Mouse (Mus musculus): ENCODE data around the gene Elmo3. TPM values are rescaled to one million over a fixed set of nuclear protein-coding genes. Genes with fewer than 3 reads are reported as not detected.

Gene Elmo3
- polyA plus RNA-seq, 1 experiment, result 107 TPM

GRCm38 (mm10) chr8:105261326-105261980, 43.9 kb upstream of the Elmo3 start:
- H3K4me1 ChIP-seq (ENCODE audit: control insufficient read depth, insufficient read depth, insufficient read length, low read length), result peaks cover 30% of the 10 kb centered on the region
- TF ChIP-seq CTCF (IDR thresholded peaks at IDR 0.05; ENCODE audit: extremely low read depth, insufficient read length, insufficient replicate concordance, low read depth, low read length) (peak; percentile 14; the same call in 1 of the 2 replicates), POLR2A (IDR thresholded peaks at IDR 0.05; ENCODE audit: low read depth, low read length) (no peak)
- H3K27me3 ChIP-seq (ENCODE audit: control insufficient read depth, insufficient read depth, low read length), result no peaks in the 10 kb centered on the region
- peak overlapping the region; percentile 62 for H3K27ac ChIP-seq (ENCODE audit: insufficient read depth, low read depth, low read length)
- no peak overlapping the region for H3K4me3 ChIP-seq (ENCODE audit: low read depth, low read length)
- WGBS, result 79% methylated on average over 12 of the region's 12 CpGs
- H3K36me3 ChIP-seq (ENCODE audit: control insufficient read depth, insufficient read depth, low read length), result peaks cover 13% of the 10 kb centered on the region

- peaks cover 25% of the 10 kb centered on the region for H3K36me3 ChIP-seq (ENCODE audit: control insufficient read depth, insufficient read depth, low read length)
- no peaks in the 10 kb centered on the region for H3K27me3 ChIP-seq (ENCODE audit: control insufficient read depth, insufficient read depth, low read length)
- TF ChIP-seq CTCF (IDR thresholded peaks at IDR 0.05; ENCODE audit: extremely low read depth, insufficient read length, insufficient replicate concordance, low read depth, low read length), result no peak
- no peak for TF ChIP-seq POLR2A (IDR thresholded peaks at IDR 0.05; ENCODE audit: low read depth, low read length)
- H3K4me3 ChIP-seq (ENCODE audit: low read depth, low read length), result peak overlapping the region; percentile 99
- peaks cover 32% of the 10 kb centered on the region for H3K4me1 ChIP-seq (ENCODE audit: control insufficient read depth, insufficient read depth, insufficient read length, low read length)
- WGBS, result 31% methylated on average over 16 of the region's 16 CpGs
- peak overlapping the region; percentile 86 for H3K27ac ChIP-seq (ENCODE audit: insufficient read depth, low read depth, low read length)
These were observed 42.0 kb upstream of the Elmo3 start for GRCm38 (mm10) chr8:105263244-105263912.

- peak within 1 kb of the TSS; percentile 86 for H3K27ac ChIP-seq (ENCODE audit: insufficient read depth, low read depth, low read length)
- H3K4me1 ChIP-seq (ENCODE audit: control insufficient read depth, insufficient read depth, insufficient read length, low read length), result peaks cover 34% of the 10 kb centered on the region
- WGBS, result under 1% methylated on average over 54 of the region's 54 CpGs
- H3K4me3 ChIP-seq (ENCODE audit: low read depth, low read length), result peak within 1 kb of the TSS; percentile 99
- peaks cover 21% of the 10 kb centered on the region for H3K36me3 ChIP-seq (ENCODE audit: control insufficient read depth, insufficient read depth, low read length)
- TF ChIP-seq CTCF (IDR thresholded peaks at IDR 0.05; ENCODE audit: extremely low read depth, insufficient read length, insufficient replicate concordance, low read depth, low read length), result 0 out of 2 replicates have a peak, but pooled peaks have one; percentile 15
- peak; percentile 76 for TF ChIP-seq POLR2A (IDR thresholded peaks at IDR 0.05; ENCODE audit: low read depth, low read length)
- H3K27me3 ChIP-seq (ENCODE audit: control insufficient read depth, insufficient read depth, low read length), result no peaks in the 10 kb centered on the region
These were observed 41.1 kb upstream of the Elmo3 start, which contains the start of the genes Tradd and Fbxl8 for GRCm38 (mm10) chr8:105264024-105264982. Gene Tradd, minus strand, starts transcription at chr8:105264609. Gene Fbxl8, plus strand, starts transcription at chr8:105264648.

- 4% methylated on average over 10 of the region's 10 CpGs for WGBS
- H3K27me3 ChIP-seq (ENCODE audit: control insufficient read depth, insufficient read depth, low read length), result 0 out of 2 replicates have a peak, but pooled peaks cover under 1% of the 10 kb centered on the region
- peaks cover 32% of the 10 kb centered on the region for H3K4me1 ChIP-seq (ENCODE audit: control insufficient read depth, insufficient read depth, insufficient read length, low read length)
- peak overlapping the region; percentile 81 for H3K27ac ChIP-seq (ENCODE audit: insufficient read depth, low read depth, low read length)
- H3K4me3 ChIP-seq (ENCODE audit: low read depth, low read length), result peak overlapping the region; percentile 99
- H3K36me3 ChIP-seq (ENCODE audit: control insufficient read depth, insufficient read depth, low read length), result peaks cover 19% of the 10 kb centered on the region
- TF ChIP-seq CTCF (IDR thresholded peaks at IDR 0.05; ENCODE audit: extremely low read depth, insufficient read length, insufficient replicate concordance, low read depth, low read length), result no peak
- no peak; the same call in 1 of the 2 replicates for TF ChIP-seq POLR2A (IDR thresholded peaks at IDR 0.05; ENCODE audit: low read depth, low read length)
These were observed 40.3 kb upstream of the Elmo3 start for GRCm38 (mm10) chr8:105265128-105265527.

- Histone ChIP-seq H3K4me3 (ENCODE audit: low read depth, low read length) (no peak overlapping the region), H3K36me3 (ENCODE audit: control insufficient read depth, insufficient read depth, low read length) (peaks cover 19% of the 10 kb centered on the region), H3K4me1 (ENCODE audit: control insufficient read depth, insufficient read depth, insufficient read length, low read length) (peaks cover 24% of the 10 kb centered on the region), H3K27me3 (ENCODE audit: control insufficient read depth, insufficient read depth, low read length) (peaks cover 7% of the 10 kb centered on the region), H3K27ac (ENCODE audit: insufficient read depth, low read depth, low read length) (no peak overlapping the region)
- TF ChIP-seq CTCF (IDR thresholded peaks at IDR 0.05; ENCODE audit: extremely low read depth, insufficient read length, insufficient replicate concordance, low read depth, low read length) (no peak), POLR2A (IDR thresholded peaks at IDR 0.05; ENCODE audit: low read depth, low read length) (no peak)
- 73% methylated on average over 13 of the region's 13 CpGs for WGBS
These were observed 38.6 kb upstream of the Elmo3 start for GRCm38 (mm10) chr8:105266775-105267174.

GRCm38 (mm10) chr8:105268342-105269074, 36.9 kb upstream of the Elmo3 start:
- Histone ChIP-seq H3K36me3 (ENCODE audit: control insufficient read depth, insufficient read depth, low read length) (peaks cover 19% of the 10 kb centered on the region), H3K27ac (ENCODE audit: insufficient read depth, low read depth, low read length) (no peak overlapping the region), H3K27me3 (ENCODE audit: control insufficient read depth, insufficient read depth, low read length) (peaks cover 7% of the 10 kb centered on the region), H3K4me1 (ENCODE audit: control insufficient read depth, insufficient read depth, insufficient read length, low read length) (peaks cover 19% of the 10 kb centered on the region), H3K4me3 (ENCODE audit: low read depth, low read length) (peak overlapping the region; percentile 55)
- 69% methylated on average over 65 of the region's 65 CpGs for WGBS
- no peak for TF ChIP-seq CTCF (IDR thresholded peaks at IDR 0.05; ENCODE audit: extremely low read depth, insufficient read length, insufficient replicate concordance, low read depth, low read length)
- TF ChIP-seq POLR2A (IDR thresholded peaks at IDR 0.05; ENCODE audit: low read depth, low read length), result no peak

All from small intestine, adult 2 months (tissue).